Mouse (Mus musculus) megakaryocyte, adult 5-6 weeks (primary cell): ENCODE results near the gene Tmem178b. TPM values are rescaled to one million over a fixed set of nuclear protein-coding genes. Genes with fewer than 3 reads are reported as not detected.

Experiments
- ATAC-seq: 2 replicates; pipeline ENCODE4 v1.8.0; 2016; ENCODE audit warnings: mild to moderate bottlenecking, inconsistent platforms; ENCODE audit not compliant: poor library complexity, severe bottlenecking
- total RNA-seq, 2 experiments: library from RNA; stranded (forward) in 1 of 2; stranded (reverse) in 1 of 2; fragments of 153-499, 151-499 nt in 1 of 2; fragments of 221-1000, 200-1000 nt in 1 of 2; gene quantifications; 2 replicates each; pipeline versions ENCODE4 v1.2.3 to v1.2.4; 2015 to 2017

Tmem178b gene
- total RNA-seq, 2 experiments from 2014 or later, result not detected

- ATAC-seq, result peak; percentile 58
These were observed 364.0 kb downstream of the Tmem178b start for GRCm38 (mm10) chr6:40236841-40237765.

GRCm38 (mm10) chr6:40238857-40239256 lies 365.8 kb downstream of the Tmem178b start:
- ATAC-seq, result no peak

GRCm38 (mm10) chr6:40240671-40241070 lies 367.6 kb downstream of the Tmem178b start:
- no peak for ATAC-seq

GRCm38 (mm10) chr6:40247398-40247946 lies 374.4 kb downstream of the Tmem178b start:
- ATAC-seq, result no peak

- ATAC-seq, result no peak
These were observed 376.9 kb downstream of the Tmem178b start for GRCm38 (mm10) chr6:40249939-40250338.

GRCm38 (mm10) chr6:40263687-40264086 lies 390.6 kb downstream of the Tmem178b start:
- no peak for ATAC-seq

- no peak for ATAC-seq
These were observed 427.6 kb downstream of the Tmem178b start for GRCm38 (mm10) chr6:40300707-40301106.

- ATAC-seq, result no peak
These were observed 430.3 kb downstream of the Tmem178b start for GRCm38 (mm10) chr6:40303379-40303778.

Other genes starting within 250 kb of the Tmem178b start
- gene Braf, start 147.8 kb upstream of the Tmem178b start, total RNA-seq (2015), result 33.2 and 49.0 TPM in 2 replicates
- gene Braf, start 147.8 kb upstream of the Tmem178b start, total RNA-seq (2017), result 18.4 and 26.0 TPM in 2 replicates
- gene Mrps33, start 62.3 kb upstream of the Tmem178b start, total RNA-seq (2015), result 77.6 and 93.6 TPM in 2 replicates
- gene Mrps33, start 62.3 kb upstream of the Tmem178b start, total RNA-seq (2017), result 26.9 and 47.6 TPM in 2 replicates